Mouse (Mus musculus): Measurements from ENCODE around the gene Tbc1d14. TPM values are rescaled to one million over a fixed set of nuclear protein-coding genes. Genes with fewer than 3 reads are reported as not detected.

The Tbc1d14 gene
- total and polyA plus RNA-seq, 3 experiments, result 8.0 to 15.7 (median 13.1) TPM

- peaks cover 18% of the 10 kb centered on the region for H3K36me3 ChIP-seq (replicated peaks)
- H3K27me3 ChIP-seq (ENCODE audit: insufficient read depth, low read length), result no peaks in the 10 kb centered on the region
- ATAC-seq (ENCODE audit: extremely low read depth, insufficient number of reproducible peaks, low FRiP score, poor library complexity, severe bottlenecking) (no peak), DNase-seq (ENCODE audit: low spot score) (no peak)
- H3K4me3 ChIP-seq (ENCODE audit: low read depth, low read length), result no peak overlapping the region
- no peaks in the 10 kb centered on the region for H3K9me3 ChIP-seq (replicated peaks)
- peaks cover 15% of the 10 kb centered on the region for H3K4me1 ChIP-seq (ENCODE audit: insufficient read depth, low read depth, low read length)
- no peak for TF ChIP-seq CTCF (IDR thresholded peaks at IDR 0.05; ENCODE audit: low read depth, low read length)
- TF ChIP-seq GATA2 (IDR thresholded peaks at IDR 0.05; ENCODE audit: borderline replicate concordance, low read depth, low read length), result no peak
- TF ChIP-seq GATA1 (IDR thresholded peaks at IDR 0.05; ENCODE audit: borderline replicate concordance, low read length), result no peak
- TF ChIP-seq TAL1 (conservative IDR thresholded peaks at IDR 0.05; ENCODE audit: low read depth, low read length), result no peak
- TF ChIP-seq POLR2AphosphoS5 (IDR thresholded peaks at IDR 0.05; ENCODE audit: insufficient replicate concordance, low read depth, low read length), result no peak
These were observed 32.6 kb downstream of the Tbc1d14 start for GRCm38 (mm10) chr5:36560490-36560889.

GRCm38 (mm10) chr5:36559510-36560235 is 33.4 kb downstream of the Tbc1d14 start:
- DNase-seq (ENCODE audit: low spot score) (no peak), ATAC-seq (ENCODE audit: extremely low read depth, insufficient number of reproducible peaks, low FRiP score, poor library complexity, severe bottlenecking) (no peak)
- Histone ChIP-seq H3K4me3 (ENCODE audit: low read depth, low read length) (no peak overlapping the region), H3K27me3 (ENCODE audit: insufficient read depth, low read length) (no peaks in the 10 kb centered on the region), H3K36me3 (replicated peaks) (peaks cover 18% of the 10 kb centered on the region), H3K4me1 (ENCODE audit: insufficient read depth, low read depth, low read length) (peaks cover 15% of the 10 kb centered on the region), H3K9me3 (replicated peaks) (no peaks in the 10 kb centered on the region)
- TF ChIP-seq GATA2 (IDR thresholded peaks at IDR 0.05; ENCODE audit: borderline replicate concordance, low read depth, low read length), result no peak
- no peak for TF ChIP-seq CTCF (IDR thresholded peaks at IDR 0.05; ENCODE audit: low read depth, low read length)
- no peak for TF ChIP-seq POLR2AphosphoS5 (IDR thresholded peaks at IDR 0.05; ENCODE audit: insufficient replicate concordance, low read depth, low read length)
- TF ChIP-seq TAL1 (conservative IDR thresholded peaks at IDR 0.05; ENCODE audit: low read depth, low read length), result no peak
- no peak for TF ChIP-seq GATA1 (IDR thresholded peaks at IDR 0.05; ENCODE audit: borderline replicate concordance, low read length)

DNA sequence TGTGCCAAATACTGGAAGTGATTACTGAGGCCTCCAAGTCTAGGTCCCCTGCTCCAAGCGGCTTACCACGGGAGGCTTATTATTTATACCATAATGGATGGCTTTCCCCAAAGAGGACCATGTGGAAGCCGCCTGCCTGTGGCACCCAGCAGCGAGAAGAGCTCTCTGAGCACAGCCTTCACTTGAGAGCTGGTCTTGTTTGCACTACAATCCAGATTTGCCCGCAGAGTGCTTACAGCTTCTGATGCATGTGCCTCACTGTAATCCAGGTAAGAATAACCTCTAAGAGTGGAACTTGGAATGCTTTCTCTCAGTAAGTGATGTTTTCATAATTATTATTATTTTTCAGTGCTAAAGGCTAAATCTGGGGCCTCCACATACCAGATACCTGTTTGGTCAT is 34.0 kb downstream of the Tbc1d14 start:
- no peak for TF ChIP-seq POLR2AphosphoS5 (IDR thresholded peaks at IDR 0.05; ENCODE audit: insufficient replicate concordance, low read depth, low read length)
- TF ChIP-seq CTCF (IDR thresholded peaks at IDR 0.05; ENCODE audit: low read depth, low read length), result no peak
- no peak for TF ChIP-seq GATA2 (IDR thresholded peaks at IDR 0.05; ENCODE audit: borderline replicate concordance, low read depth, low read length)
- no peak for TF ChIP-seq TAL1 (conservative IDR thresholded peaks at IDR 0.05; ENCODE audit: low read depth, low read length)
- no peak for TF ChIP-seq GATA1 (IDR thresholded peaks at IDR 0.05; ENCODE audit: borderline replicate concordance, low read length)
- Histone ChIP-seq H3K36me3 (replicated peaks) (peaks cover 18% of the 10 kb centered on the region), H3K4me3 (ENCODE audit: low read depth, low read length) (no peak overlapping the region), H3K4me1 (ENCODE audit: insufficient read depth, low read depth, low read length) (peaks cover 15% of the 10 kb centered on the region), H3K9me3 (replicated peaks) (no peaks in the 10 kb centered on the region), H3K27me3 (ENCODE audit: insufficient read depth, low read length) (no peaks in the 10 kb centered on the region)
- no peak for DNase-seq (ENCODE audit: low spot score)
- no peak for ATAC-seq (ENCODE audit: extremely low read depth, insufficient number of reproducible peaks, low FRiP score, poor library complexity, severe bottlenecking)

DNA sequence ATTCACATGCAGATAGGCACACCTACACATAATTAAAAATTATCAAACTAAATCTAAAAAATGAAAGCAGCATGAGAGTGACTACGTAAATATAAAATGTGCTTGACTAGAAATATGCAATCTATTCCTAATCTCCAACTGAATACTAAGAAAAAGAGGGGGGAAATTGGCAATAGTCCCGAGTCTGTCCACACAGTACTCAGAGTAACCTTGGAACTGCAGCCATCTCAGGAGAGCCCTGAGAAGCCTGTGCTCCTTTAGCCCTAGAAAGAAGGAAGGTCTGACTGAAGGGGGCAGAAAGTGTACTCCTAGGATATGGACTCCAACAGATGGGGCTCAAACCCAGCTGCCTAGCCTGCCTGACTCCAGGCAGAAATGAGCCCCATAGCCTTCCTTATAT is 34.5 kb downstream of the Tbc1d14 start:
- H3K4me1 ChIP-seq (ENCODE audit: insufficient read depth, low read depth, low read length), result peaks cover 11% of the 10 kb centered on the region
- no peak overlapping the region for H3K4me3 ChIP-seq (ENCODE audit: low read depth, low read length)
- DNase-seq (ENCODE audit: low spot score) (no peak), ATAC-seq (ENCODE audit: extremely low read depth, insufficient number of reproducible peaks, low FRiP score, poor library complexity, severe bottlenecking) (no peak)
- H3K9me3 ChIP-seq (replicated peaks), result no peaks in the 10 kb centered on the region
- peaks cover 18% of the 10 kb centered on the region for H3K36me3 ChIP-seq (replicated peaks)
- TF ChIP-seq CTCF (IDR thresholded peaks at IDR 0.05; ENCODE audit: low read depth, low read length) (no peak), TAL1 (conservative IDR thresholded peaks at IDR 0.05; ENCODE audit: low read depth, low read length) (no peak), GATA2 (IDR thresholded peaks at IDR 0.05; ENCODE audit: borderline replicate concordance, low read depth, low read length) (no peak), GATA1 (IDR thresholded peaks at IDR 0.05; ENCODE audit: borderline replicate concordance, low read length) (no peak), POLR2AphosphoS5 (IDR thresholded peaks at IDR 0.05; ENCODE audit: insufficient replicate concordance, low read depth, low read length) (no peak)
- no peaks in the 10 kb centered on the region for H3K27me3 ChIP-seq (ENCODE audit: insufficient read depth, low read length)

DNA sequence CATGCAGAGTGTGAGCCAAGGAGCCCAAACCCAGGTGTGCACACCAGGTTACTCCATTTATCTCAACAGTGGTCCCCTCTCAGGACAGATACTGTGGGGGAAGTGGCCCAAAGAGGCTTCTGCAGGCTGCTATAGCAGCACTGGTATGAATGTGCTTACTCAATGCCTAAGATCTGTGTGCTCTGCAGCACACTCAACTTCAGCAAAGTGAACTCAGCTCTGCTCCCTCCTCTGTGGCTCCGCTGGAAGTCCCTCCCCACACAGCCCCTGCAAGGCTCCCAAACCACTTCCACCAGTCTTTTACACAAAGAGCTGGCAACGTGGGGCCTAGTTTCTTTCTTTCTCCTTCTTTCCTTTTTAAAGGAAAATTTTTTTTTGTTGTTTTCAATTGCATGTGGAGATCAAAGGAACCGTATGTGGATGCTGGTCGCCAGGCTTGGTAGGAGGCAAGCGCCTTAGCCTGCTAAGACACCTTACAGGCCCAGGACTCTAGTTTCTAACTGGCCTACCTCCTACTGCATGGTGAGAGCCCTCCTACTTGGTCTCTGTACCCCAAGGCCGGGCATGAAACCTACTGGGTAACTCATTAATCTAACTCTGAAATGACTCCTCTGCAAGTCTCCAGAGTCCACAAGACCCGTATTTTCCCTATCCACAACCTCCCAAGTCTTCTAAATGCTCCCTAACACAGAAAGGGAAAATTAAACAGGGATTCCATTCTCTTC is 35.3 kb downstream of the Tbc1d14 start:
- ATAC-seq (ENCODE audit: extremely low read depth, insufficient number of reproducible peaks, low FRiP score, poor library complexity, severe bottlenecking) (no peak), DNase-seq (ENCODE audit: low spot score) (no peak)
- H3K9me3 ChIP-seq (replicated peaks), result no peaks in the 10 kb centered on the region
- TF ChIP-seq POLR2AphosphoS5 (IDR thresholded peaks at IDR 0.05; ENCODE audit: insufficient replicate concordance, low read depth, low read length) (no peak), TAL1 (conservative IDR thresholded peaks at IDR 0.05; ENCODE audit: low read depth, low read length) (no peak), CTCF (IDR thresholded peaks at IDR 0.05; ENCODE audit: low read depth, low read length) (no peak), GATA2 (IDR thresholded peaks at IDR 0.05; ENCODE audit: borderline replicate concordance, low read depth, low read length) (no peak), GATA1 (IDR thresholded peaks at IDR 0.05; ENCODE audit: borderline replicate concordance, low read length) (no peak)
- no peaks in the 10 kb centered on the region for H3K27me3 ChIP-seq (ENCODE audit: insufficient read depth, low read length)
- peaks cover 20% of the 10 kb centered on the region for H3K36me3 ChIP-seq (replicated peaks)
- H3K4me1 ChIP-seq (ENCODE audit: insufficient read depth, low read depth, low read length), result peaks cover 3% of the 10 kb centered on the region
- no peak overlapping the region for H3K4me3 ChIP-seq (ENCODE audit: low read depth, low read length)

DNA sequence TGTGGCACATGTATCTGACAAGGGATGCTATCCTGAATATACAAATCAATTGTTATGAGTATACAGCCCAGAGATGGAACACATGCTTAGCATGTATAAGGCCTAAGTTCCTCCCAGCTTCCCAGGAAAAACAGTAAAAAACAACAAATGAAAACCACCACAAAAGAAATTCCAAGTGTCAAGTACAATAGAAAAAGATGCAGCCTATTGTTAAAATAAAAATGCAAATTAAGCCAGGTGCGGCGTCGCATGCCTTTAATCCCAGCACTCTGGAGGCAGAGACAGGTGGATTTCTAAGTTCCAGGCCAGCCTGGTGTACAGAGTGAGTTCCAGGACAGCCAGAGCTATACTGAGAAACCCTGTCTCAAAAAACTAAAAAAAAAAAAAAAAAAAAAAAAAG is 36.2 kb downstream of the Tbc1d14 start:
- ATAC-seq (ENCODE audit: extremely low read depth, insufficient number of reproducible peaks, low FRiP score, poor library complexity, severe bottlenecking), result no peak
- TF ChIP-seq GATA1 (IDR thresholded peaks at IDR 0.05; ENCODE audit: borderline replicate concordance, low read length) (no peak), POLR2AphosphoS5 (IDR thresholded peaks at IDR 0.05; ENCODE audit: insufficient replicate concordance, low read depth, low read length) (no peak), CTCF (IDR thresholded peaks at IDR 0.05; ENCODE audit: low read depth, low read length) (no peak), GATA2 (IDR thresholded peaks at IDR 0.05; ENCODE audit: borderline replicate concordance, low read depth, low read length) (no peak), TAL1 (conservative IDR thresholded peaks at IDR 0.05; ENCODE audit: low read depth, low read length) (no peak)
- H3K36me3 ChIP-seq (replicated peaks), result peaks cover 14% of the 10 kb centered on the region

More for the DNA sequence above, 36.2 kb downstream of the Tbc1d14 start:
- H3K9me3 ChIP-seq (replicated peaks), result no peaks in the 10 kb centered on the region
- H3K27me3 ChIP-seq (ENCODE audit: insufficient read depth, low read length), result no peaks in the 10 kb centered on the region
- H3K4me3 ChIP-seq (ENCODE audit: low read depth, low read length), result no peak overlapping the region
- no peaks in the 10 kb centered on the region for H3K4me1 ChIP-seq (ENCODE audit: insufficient read depth, low read depth, low read length)
- no peak for DNase-seq (ENCODE audit: low spot score)

Data from G1E (cell line).